Comparison of ENCODE assay signal across 7 mouse cellular contexts in genomic region chr2:144010282-144011044, GRCm38 (mm10). TPM values are rescaled to one million over a fixed set of nuclear protein-coding genes. Genes with fewer than 3 reads are reported as not detected.
A peak's percentile ranks its signal among the peaks of the same experiment; 100 is the strongest.
DNase-seq lines count a peak whose midpoint lies in the region; ATAC-seq lines count a peak whose summit lies in the region.

No protein-coding gene starts in this region.

- peak overlapping the region; percentile 97 for H3K4me3 ChIP-seq in intestine, embryonic 16.5 days (ENCODE audit: low read length)
- H3K4me3 ChIP-seq in limb, embryonic 10.5 days, result peak overlapping the region; percentile 94
- peak overlapping the region; percentile 95 for H3K4me3 ChIP-seq in midbrain, embryonic 12.5 days

- H3K9ac ChIP-seq in intestine, embryonic 16.5 days (ENCODE audit: low read depth, low read length), result peak overlapping the region; percentile 98
- peak overlapping the region; percentile 81 for H3K9ac ChIP-seq in midbrain, embryonic 12.5 days (replicated peaks)

- no peaks in the 10 kb centered on the region for H3K27me3 ChIP-seq in intestine, embryonic 16.5 days (replicated peaks; ENCODE audit: control insufficient read depth, insufficient read depth, low read length)
- H3K27me3 ChIP-seq in limb, embryonic 10.5 days (ENCODE audit: low read depth, poor library complexity, severe bottlenecking), result no peaks in the 10 kb centered on the region
- no peaks in the 10 kb centered on the region for H3K27me3 ChIP-seq in midbrain, embryonic 12.5 days

- ATAC-seq in intestine, embryonic 16.5 days, result peak; percentile 50
- peak; percentile 38 for ATAC-seq in midbrain, embryonic 12.5 days (ENCODE audit: low FRiP score, low read depth)

- under 1% methylated on average over 89 of the region's 107 CpGs for WGBS in intestine, embryonic 16.5 days
- WGBS in limb, embryonic 10.5 days, result 3% methylated on average over 85 of the region's 107 CpGs
- under 1% methylated on average over 98 of the region's 107 CpGs for WGBS in midbrain, embryonic 12.5 days

- H3K27ac ChIP-seq in intestine, embryonic 16.5 days (ENCODE audit: low read length), result peak overlapping the region; percentile 99
- H3K27ac ChIP-seq in limb, embryonic 10.5 days, result peak overlapping the region; percentile 96
- H3K27ac ChIP-seq in midbrain, embryonic 12.5 days (replicated peaks), result peak overlapping the region; percentile 85

- peaks cover 45% of the 10 kb centered on the region for H3K4me1 ChIP-seq in intestine, embryonic 16.5 days (ENCODE audit: control insufficient read depth, insufficient read depth, low read length)
- H3K4me1 ChIP-seq in limb, embryonic 10.5 days, result peaks cover 23% of the 10 kb centered on the region
- H3K4me1 ChIP-seq in midbrain, embryonic 12.5 days, result peaks cover 10% of the 10 kb centered on the region

- H3K9me3 ChIP-seq in intestine, embryonic 16.5 days (ENCODE audit: control insufficient read depth, low read length), result no peaks in the 10 kb centered on the region
- no peaks in the 10 kb centered on the region for H3K9me3 ChIP-seq in limb, embryonic 10.5 days (replicated peaks)
- H3K9me3 ChIP-seq in midbrain, embryonic 12.5 days, result no peaks in the 10 kb centered on the region

- peak; percentile 91 for DNase-seq in adrenal gland, postnatal 10 days
- DNase-seq in embryo, embryonic 9.5 days (ENCODE audit: extremely low spot score), result peak; percentile 84
- peak; percentile 76 to 87 for DNase-seq in gastrocnemius, postnatal 4 days (ENCODE audit: low spot score in 2 of 2)
- DNase-seq in limb, embryonic 10.5 days (ENCODE audit: low spot score), result peak; percentile 87
- DNase-seq in skeletal muscle tissue, adult 2 months (ENCODE audit: low read depth, low spot score), result peak; percentile 64

- no peaks in the 10 kb centered on the region; the same call in 1 of the 2 replicates for H3K36me3 ChIP-seq in intestine, embryonic 16.5 days (ENCODE audit: control insufficient read depth, insufficient read depth, low read length)
- peaks cover 11% of the 10 kb centered on the region for H3K36me3 ChIP-seq in limb, embryonic 10.5 days
- H3K36me3 ChIP-seq in midbrain, embryonic 12.5 days, result no peaks in the 10 kb centered on the region

- peak overlapping the region; percentile 73 for H3K4me2 ChIP-seq in intestine, embryonic 16.5 days (ENCODE audit: low read depth, low read length)
- peak overlapping the region; percentile 68 for H3K4me2 ChIP-seq in midbrain, embryonic 12.5 days (replicated peaks)

RNA-seq across cellular contexts. Expression of gene Rrbp1, which starts 0.6 kb away (rescaled TPM):
- total RNA-seq in adrenal gland, postnatal 10 days (2021), result 100 to 1,000 TPM; 189 to 196 TPM
- 100 to 1,000 TPM; 270 to 296 TPM for total RNA-seq in gastrocnemius, postnatal 4 days (2021)
- polyA plus RNA-seq in intestine, embryonic 16.5 days (2015; fragmentation: Nextera tagmentation; extraction: Ambion mirVana), result 102 and 106 TPM in 2 replicates
- 52.7 and 63.9 TPM in 2 replicates for polyA plus RNA-seq in limb, embryonic 10.5 days (2016; fragmentation: Nextera tagmentation; extraction: Ambion mirVana)
- 41.0 and 48.7 TPM in 2 replicates for polyA plus RNA-seq in midbrain, embryonic 12.5 days (2016; fragmentation: Nextera tagmentation; extraction: Ambion mirVana)

RNA-seq across cellular contexts. Expression of gene Banf2, which starts 22.4 kb away (rescaled TPM):
- total RNA-seq in adrenal gland, postnatal 10 days (2021), result not detected
- not detected for total RNA-seq in gastrocnemius, postnatal 4 days (2021)
- not detected in 2 replicates for polyA plus RNA-seq in intestine, embryonic 16.5 days (2015; fragmentation: Nextera tagmentation; extraction: Ambion mirVana)
- not detected in 2 replicates for polyA plus RNA-seq in limb, embryonic 10.5 days (2016; fragmentation: Nextera tagmentation; extraction: Ambion mirVana)
- polyA plus RNA-seq in midbrain, embryonic 12.5 days (2016; fragmentation: Nextera tagmentation; extraction: Ambion mirVana), result not detected in 2 replicates

Comparison
In these comparisons a context has a peak if more than half of its experiments do, and no peak if none do; other contexts are left out.
1. Peak in every context shown above with its lines: DNase-seq, ATAC-seq, H3K4me3 ChIP-seq and H3K27ac ChIP-seq.